36 mouse cellular contexts compared by ENCODE assay signal in genomic region chr9:22244242-22244641, GRCm38 (mm10). TPM values are rescaled to one million over a fixed set of nuclear protein-coding genes. Genes with fewer than 3 reads are reported as not detected.
"Had no signal": no experiment of that assay in that cellular context is flagged by ENCODE, and none has a peak within 500 bp of the region (broad histone marks: within the 10 kb centered on the region; RNA-seq: fewer than 3 reads in every experiment).

No protein-coding gene starts in this region.

- H3K4me1 ChIP-seq: limb, embryonic 10.5 days; limb, embryonic 12.5 days; limb, embryonic 13.5 days; limb, embryonic 15.5 days; liver, embryonic 12.5 days; liver, embryonic 13.5 days; liver, embryonic 15.5 days; lung, embryonic 15.5 days; megakaryocyte, embryonic 14.5 days; midbrain, embryonic 10.5 days; midbrain, embryonic 12.5 days; midbrain, embryonic 13.5 days; midbrain, embryonic 15.5 days; neural tube, embryonic 12.5 days had no signal

- H3K27ac ChIP-seq: limb, embryonic 10.5 days; limb, embryonic 12.5 days; limb, embryonic 13.5 days; limb, embryonic 15.5 days; liver, embryonic 12.5 days; liver, embryonic 13.5 days; liver, embryonic 14.5 days; liver, embryonic 15.5 days; lung, embryonic 15.5 days; macrophage; midbrain, embryonic 10.5 days; midbrain, embryonic 12.5 days; midbrain, embryonic 13.5 days; midbrain, embryonic 15.5 days; neural tube, embryonic 12.5 days had no signal

- DNase-seq: left cerebral cortex, postnatal 4 days; liver; liver, embryonic 13.5 days; liver, postnatal 0 days; lung, adult 18-20 months; lung, adult 2 months; lung, embryonic 14.5 days; lung, postnatal 10 days; lung, postnatal 14 days; lung, postnatal 36 days; lung, postnatal 4 days; midbrain, embryonic 14.5 days had no signal

- H3K9ac ChIP-seq: limb, embryonic 12.5 days; limb, embryonic 13.5 days; limb, embryonic 15.5 days; liver, embryonic 12.5 days; liver, embryonic 13.5 days; liver, embryonic 14.5 days; liver, embryonic 15.5 days; liver, postnatal 0 days; lung, embryonic 14.5 days; lung, embryonic 15.5 days; midbrain, embryonic 12.5 days; midbrain, embryonic 13.5 days; midbrain, embryonic 15.5 days; neural tube, embryonic 12.5 days had no signal

- H3K27me3 ChIP-seq: limb, embryonic 12.5 days; limb, embryonic 13.5 days; limb, embryonic 15.5 days; liver, embryonic 12.5 days; liver, embryonic 13.5 days; liver, embryonic 15.5 days; lung, embryonic 15.5 days; megakaryocyte, embryonic 14.5 days; midbrain, embryonic 12.5 days; midbrain, embryonic 13.5 days; midbrain, embryonic 15.5 days; neural tube, embryonic 12.5 days had no signal

- H3K4me3 ChIP-seq: limb, embryonic 10.5 days; limb, embryonic 12.5 days; limb, embryonic 13.5 days; limb, embryonic 15.5 days; liver, embryonic 12.5 days; liver, embryonic 13.5 days; liver, embryonic 15.5 days; lung, embryonic 15.5 days; megakaryocyte, embryonic 14.5 days; midbrain, embryonic 10.5 days; midbrain, embryonic 12.5 days; midbrain, embryonic 13.5 days; midbrain, embryonic 15.5 days; myocyte; neural tube, embryonic 12.5 days had no signal

- H3K9me3 ChIP-seq: liver, embryonic 15.5 days had no signal

RNA-seq across cellular contexts. Expression of gene Zfp599, which starts 15.5 kb away (rescaled TPM):
- polyA plus RNA-seq: liver, adult 2 months had no signal

RNA-seq across cellular contexts. Expression of gene Zfp872, which starts 56.4 kb away (rescaled TPM):
- total RNA-seq: left cerebral cortex, postnatal 25 days; left cerebral cortex, postnatal 36 days; megakaryocyte progenitor cell, adult 5-6 weeks; megakaryocyte, adult 5-6 weeks; megakaryocyte-erythroid progenitor cell, adult 5-6 weeks; monocyte, adult 5-6 weeks had no signal
- polyA plus RNA-seq: limb, embryonic 11.5 days; liver, embryonic 13.5 days; liver, embryonic 14.5 days; macrophage; myocyte had no signal
